Mouse (Mus musculus): ENCODE measurements at regions not wholly inside any gene's neighbourhood (a gene's known extent, or its start where the extent isn't known, plus 50 kb on each side); places are given as distances from the start of the nearest gene placed in this dataset.

GRCm38 (mm10) chr3:18932983-18933726 lies 695.3 kb downstream of the 1700064H15Rik start:
- no peak for DNase-seq (ENCODE audit: low spot score)

- no peak for DNase-seq (ENCODE audit: low spot score)
Measured at GRCm38 (mm10) chr3:18934891-18935290, 693.6 kb downstream of the 1700064H15Rik start.

GRCm38 (mm10) chr3:18937333-18938122 lies 690.9 kb downstream of the 1700064H15Rik start:
- DNase-seq (ENCODE audit: low spot score): no peak

GRCm38 (mm10) chr3:18941301-18942177 lies 686.9 kb downstream of the 1700064H15Rik start:
- no peak for DNase-seq (ENCODE audit: low spot score)

- DNase-seq (ENCODE audit: low spot score): no peak
Measured at GRCm38 (mm10) chr3:18960341-18960740, 668.1 kb downstream of the 1700064H15Rik start.

DNA sequence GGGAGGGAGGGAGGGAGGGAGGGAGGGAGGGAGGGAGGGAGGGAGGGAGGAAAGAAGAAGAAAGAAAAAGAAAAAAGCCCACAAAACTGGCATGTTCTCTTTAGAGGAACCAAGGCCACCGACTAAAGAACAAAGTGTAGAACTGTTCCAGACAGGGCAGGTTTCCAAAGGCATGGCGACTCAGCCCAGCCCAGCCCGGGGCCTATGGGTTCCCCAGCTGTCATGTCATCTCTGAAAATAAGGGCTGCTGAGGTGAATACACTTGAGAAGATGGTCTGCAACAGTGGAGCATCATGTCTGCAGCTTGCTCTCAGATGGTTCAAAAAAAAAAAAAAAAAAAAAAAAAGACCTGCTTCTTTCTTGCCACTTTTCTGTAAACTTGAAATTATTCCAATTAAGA lies 639.8 kb downstream of the 1700064H15Rik start:
- DNase-seq (ENCODE audit: low spot score): no peak

DNA sequence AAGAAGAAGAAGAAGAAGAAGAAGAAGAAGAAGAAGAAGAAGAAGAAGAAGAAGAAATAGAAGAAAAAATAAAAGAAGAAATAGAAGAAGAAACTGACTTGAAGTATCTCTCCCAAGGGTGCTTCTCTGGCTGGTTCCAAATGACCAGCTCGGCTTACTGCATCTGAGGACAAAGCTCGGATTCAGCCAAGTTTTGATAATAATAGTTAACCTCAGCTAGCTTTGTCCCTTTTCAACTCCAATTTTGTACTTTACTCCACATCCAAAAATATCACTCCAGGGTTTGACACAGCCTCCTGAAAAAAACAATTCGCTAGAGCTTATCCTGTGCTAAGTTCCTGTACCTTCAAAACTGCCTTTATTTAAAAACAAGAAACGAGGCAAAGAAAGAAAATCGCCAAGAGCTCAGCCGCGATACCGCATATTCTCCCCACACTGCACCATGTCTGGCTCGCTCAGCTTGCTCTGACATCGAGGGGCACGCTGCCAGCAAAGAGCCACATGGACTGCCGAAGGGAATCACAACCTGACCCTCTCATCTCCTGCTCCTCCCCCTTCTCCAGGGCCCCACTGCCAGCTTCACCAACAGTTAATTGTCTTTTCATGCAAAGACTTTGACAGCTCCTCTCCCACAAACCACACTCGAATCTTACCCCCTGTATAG lies 638.8 kb downstream of the 1700064H15Rik start:
- DNase-seq (ENCODE audit: low spot score): no peak

- no peak for DNase-seq (ENCODE audit: low spot score)
Measured at GRCm38 (mm10) chr3:19000179-19000578, 628.3 kb downstream of the 1700064H15Rik start.

DNA sequence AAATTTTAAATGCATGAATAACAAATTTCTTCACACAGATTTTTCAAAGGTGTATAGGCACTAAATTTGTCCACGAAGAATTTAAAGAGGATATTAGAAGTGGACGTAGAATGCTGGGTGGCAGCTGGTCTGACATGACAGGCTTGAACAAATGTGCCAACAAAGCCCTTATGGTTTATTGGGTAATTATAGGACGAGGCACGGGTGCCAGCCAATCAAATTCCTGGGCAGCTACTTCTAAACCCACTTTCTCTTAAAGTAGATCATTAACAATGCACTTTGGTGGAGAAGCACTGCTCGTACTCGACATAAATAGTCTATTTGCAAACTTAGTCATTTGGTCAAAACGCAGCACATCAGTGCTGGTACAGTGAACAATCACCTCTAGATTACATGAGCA lies 626.4 kb downstream of the 1700064H15Rik start:
- DNase-seq (ENCODE audit: low spot score): no peak

DNA sequence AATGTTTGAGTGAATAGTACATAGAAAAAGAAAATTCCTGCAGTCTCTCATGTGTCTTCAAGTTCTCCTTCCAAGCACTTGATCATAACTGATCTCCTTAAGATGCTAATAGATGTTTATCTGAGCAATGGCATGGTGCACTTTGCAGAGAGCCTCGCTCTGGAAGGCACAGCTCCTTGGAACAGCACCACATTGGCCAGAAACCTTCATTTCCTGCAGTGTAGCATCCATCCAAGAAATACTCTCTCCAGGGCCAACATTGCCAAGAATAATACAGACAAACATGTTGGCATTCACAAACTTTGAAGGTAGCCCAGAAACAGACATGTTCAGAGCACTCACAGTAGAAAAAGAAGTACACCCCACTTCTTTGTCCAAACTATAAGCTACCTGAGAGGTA lies 623.7 kb downstream of the 1700064H15Rik start:
- DNase-seq (ENCODE audit: low spot score): no peak

GRCm38 (mm10) chr3:19044566-19044965 lies 583.9 kb downstream of the 1700064H15Rik start:
- no peak for DNase-seq (ENCODE audit: low spot score)

DNA sequence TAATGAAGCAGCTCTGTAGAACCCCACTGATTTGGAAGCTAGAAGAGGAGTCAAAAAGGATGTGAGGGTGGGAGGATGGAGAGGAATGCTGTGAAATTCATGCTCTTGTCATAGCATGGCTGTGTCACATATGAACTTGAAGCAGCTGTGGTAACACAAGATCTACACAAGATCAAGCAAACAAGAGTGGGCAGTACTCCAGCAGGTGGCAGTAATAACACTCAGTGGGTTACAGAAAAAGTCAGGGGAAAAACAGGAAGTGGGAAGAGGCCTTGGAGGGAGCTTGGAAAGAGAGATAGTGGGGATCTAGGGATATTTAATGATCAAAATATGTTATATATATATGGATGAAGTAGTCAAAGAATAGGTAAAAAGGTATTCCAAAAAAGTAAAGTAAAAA lies 582.5 kb downstream of the 1700064H15Rik start:
- DNase-seq (ENCODE audit: low spot score): peak; percentile 4

- DNase-seq (ENCODE audit: low spot score): no peak
Measured at GRCm38 (mm10) chr3:19046610-19047009, 581.9 kb downstream of the 1700064H15Rik start.

GRCm38 (mm10) chr3:19055961-19056360 lies 572.5 kb downstream of the 1700064H15Rik start:
- no peak for DNase-seq (ENCODE audit: low spot score)

- DNase-seq (ENCODE audit: low spot score): no peak
Measured at GRCm38 (mm10) chr3:19056623-19057022, 571.9 kb downstream of the 1700064H15Rik start.

DNA sequence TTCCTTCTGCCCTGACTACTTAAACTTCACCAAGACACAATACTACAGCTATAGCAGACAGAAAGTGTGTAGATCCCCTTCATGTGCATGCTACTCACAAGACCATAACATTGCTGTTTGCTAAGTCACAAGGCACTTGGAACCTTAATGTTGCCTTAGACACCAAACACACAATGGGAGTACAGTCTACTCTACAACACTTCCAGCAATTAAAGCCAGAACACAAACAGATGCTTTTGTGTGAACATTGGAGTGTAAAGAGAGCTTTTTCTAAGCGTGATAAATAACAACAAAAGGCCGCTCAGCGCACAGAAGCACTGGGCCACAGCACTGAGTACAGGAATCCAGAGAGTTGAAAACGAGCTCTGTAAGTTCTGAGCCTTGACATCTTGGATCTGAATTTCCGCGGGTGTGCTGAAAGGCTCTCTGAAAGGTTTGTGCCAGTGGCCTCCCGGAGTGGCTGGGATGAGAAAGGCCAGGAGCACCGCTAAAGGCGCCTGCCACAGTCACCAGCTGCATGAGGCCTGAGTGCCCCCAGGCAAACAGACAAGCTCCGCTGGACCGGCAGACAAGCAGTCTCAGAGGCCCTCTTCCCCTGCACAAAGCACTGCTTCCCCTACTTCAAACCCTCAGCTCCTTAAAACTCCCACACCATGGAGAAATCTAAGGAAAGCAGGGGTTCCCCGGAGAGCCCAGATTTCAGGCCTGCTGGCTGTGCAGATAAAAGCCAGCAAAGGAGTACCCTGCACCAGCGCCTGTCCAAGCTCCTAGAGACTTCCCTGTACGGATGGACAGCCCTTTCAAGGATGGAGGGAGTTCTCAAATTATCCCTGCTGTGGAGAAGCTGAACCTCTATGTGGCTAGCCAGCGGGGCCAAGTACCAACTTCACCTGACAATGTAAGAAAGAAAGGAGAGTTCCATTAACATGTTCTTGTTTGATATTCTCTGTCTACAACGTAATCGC lies 568.3 kb downstream of the 1700064H15Rik start:
- no peak for DNase-seq (ENCODE audit: low spot score)

DNA sequence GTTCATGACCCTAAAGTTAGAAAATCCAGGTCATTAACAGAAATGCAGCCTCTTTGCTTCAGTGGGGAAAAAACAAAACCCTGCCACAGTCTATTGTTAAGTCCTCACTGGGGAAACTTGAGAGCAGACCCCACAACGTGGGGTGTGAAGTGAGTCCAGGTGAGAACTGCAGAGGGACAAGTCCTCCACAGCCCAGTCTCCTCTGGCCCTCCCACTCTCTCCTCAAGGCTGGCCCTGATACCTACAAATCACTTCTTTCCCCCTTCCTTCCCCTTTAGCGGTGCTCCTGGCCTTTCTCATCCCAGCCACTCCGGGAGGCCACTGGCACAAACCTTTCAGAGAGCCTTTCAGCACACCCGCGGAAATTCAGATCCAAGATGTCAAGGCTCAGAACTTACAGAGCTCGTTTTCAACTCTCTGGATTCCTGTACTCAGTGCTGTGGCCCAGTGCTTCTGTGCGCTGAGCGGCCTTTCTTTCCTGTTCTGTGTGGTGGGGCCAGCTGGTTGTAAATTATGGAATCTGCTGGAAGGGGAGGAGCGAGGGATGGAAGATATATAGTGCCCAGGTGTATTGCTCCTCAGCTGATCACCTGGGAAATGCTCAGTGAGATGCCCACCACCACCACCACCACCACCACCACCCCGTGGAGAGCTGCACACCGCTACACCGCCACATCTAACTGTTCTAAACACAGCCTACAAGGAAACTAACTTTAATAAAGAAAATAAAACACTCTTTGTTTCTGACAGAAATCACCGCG lies 566.8 kb downstream of the 1700064H15Rik start:
- DNase-seq (ENCODE audit: low spot score): no peak

- DNase-seq (ENCODE audit: low spot score): peak; percentile 29
Measured at GRCm38 (mm10) chr3:19062249-19062859, 566.1 kb downstream of the 1700064H15Rik start.

DNA sequence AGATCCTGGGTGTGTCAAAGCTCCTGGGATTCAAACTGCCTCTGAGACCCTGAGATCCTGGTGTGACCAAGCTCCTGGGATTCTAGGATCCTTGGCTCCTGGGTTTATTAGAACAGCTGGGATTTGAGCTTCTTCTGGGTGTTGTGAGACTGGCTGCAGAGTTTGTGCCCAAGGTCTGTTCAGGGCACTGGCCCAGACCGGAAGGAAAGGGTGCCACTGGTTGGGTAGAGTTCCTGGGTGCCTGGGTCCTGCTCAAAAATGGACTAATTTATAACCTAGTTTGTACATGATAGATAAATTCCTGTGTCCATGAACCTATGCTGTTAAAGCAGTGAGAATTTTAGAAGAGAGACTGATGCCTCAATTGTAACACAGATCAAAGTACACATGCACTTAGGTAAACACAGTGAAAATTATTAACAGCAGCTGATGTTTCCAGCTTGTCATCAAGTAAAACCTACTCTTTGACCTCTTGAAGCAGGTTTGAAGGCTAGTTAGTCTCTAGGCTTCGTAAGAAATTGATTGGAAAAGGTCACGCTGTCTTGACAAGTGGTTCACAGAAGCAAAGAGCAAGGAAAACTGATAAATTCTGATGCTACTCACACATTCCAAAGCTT lies 561.2 kb downstream of the 1700064H15Rik start:
- no peak for DNase-seq (ENCODE audit: low spot score)

Data from c-Kit-positive CD71-positive TER-119-positive erythroid progenitor cells, embryonic 14.5 days (primary cell).